Mouse (Mus musculus) stomach, postnatal 0 days (tissue): ENCODE data around the gene Six2.
A peak's percentile ranks its signal among the peaks of the same experiment; 100 is the strongest.

Experiments
- CTCF ChIP-seq: IDR thresholded peaks from 2 replicates; pipeline ENCODE4 v1.5.1; 2016; ENCODE audit warnings: antibody characterized with exemption, low read depth, mild to moderate bottlenecking, moderate library complexity
- EP300 ChIP-seq: optimal IDR thresholded peaks from 2 replicates; pipeline ENCODE3; 2016; ENCODE audit warnings: antibody characterized with exemption

GRCm38 (mm10) chr17:85688911-85689806, 1.1 kb upstream of the Six2 start:
- TF ChIP-seq CTCF (peak; percentile 60), EP300 (no peak)
